Mouse (Mus musculus) liver, adult 2 months (tissue): ENCODE data around the gene Frmd4a.

ENCODE experiments used
- CTCF ChIP-seq: fragments of 200-500 bp; IDR thresholded peaks from 2 replicates; pipeline ENCODE4 v1.5.1; 2011; ENCODE audit warnings: low read depth, low read length, control low read depth
- POLR2A ChIP-seq: fragments of 200-500 bp; IDR thresholded peaks from 2 replicates; pipeline ENCODE4 v1.6.1; 2011; ENCODE audit warnings: low read length, control low read depth; ENCODE audit not compliant: insufficient read depth; ENCODE audit errors: extremely low read depth

- TF ChIP-seq CTCF, result no peak
- no peak for TF ChIP-seq POLR2A
Measured at GRCm38 (mm10) chr2:4153131-4153631, 135.7 kb downstream of the Frmd4a start.
